Mouse (Mus musculus) adrenal gland, postnatal 14 days (tissue): ENCODE results near the gene Zfhx3. TPM values are rescaled to one million over a fixed set of nuclear protein-coding genes. Genes with fewer than 3 reads are reported as not detected.

Experiments used
- DNase-seq: peaks from one replicate; pipeline ENCODE4 v3.0.0; 2021; ENCODE audit warnings: mixed read lengths
- total RNA-seq: library from RNA; stranded (reverse); gene quantifications from 2 replicates; pipeline ENCODE4 v1.2.3, GENCODE M21; 2021

The Zfhx3 gene
- total RNA-seq, 1 experiment from 2014 or later, result 43.5 TPM

- DNase-seq, result peak; percentile 9
These were observed 512.3 kb downstream of the Zfhx3 start for GRCm38 (mm10) chr8:108454561-108455311.

DNA sequence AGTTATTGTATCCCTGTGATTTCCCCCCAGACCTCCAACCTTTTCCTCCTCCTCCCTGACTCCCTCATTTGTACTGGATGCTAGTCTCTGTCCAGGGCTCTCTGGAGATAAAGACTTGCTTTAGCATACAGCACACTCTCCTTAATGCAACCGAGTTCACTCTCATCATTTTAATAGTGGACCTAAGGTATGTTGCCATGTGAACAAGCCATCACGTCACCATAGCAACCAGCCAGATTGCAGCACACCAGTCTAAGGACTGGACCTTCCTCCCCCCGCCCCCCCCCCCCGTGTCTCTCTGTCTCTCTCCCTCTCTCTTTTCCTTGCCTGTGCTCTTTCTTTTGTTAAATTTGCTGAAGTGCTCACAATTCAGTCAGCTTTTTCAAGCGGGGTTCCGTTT is 524.2 kb downstream of the Zfhx3 start:
- DNase-seq, result no peak

- DNase-seq, result no peak
These were observed 525.0 kb downstream of the Zfhx3 start for GRCm38 (mm10) chr8:108467172-108468035.

DNA sequence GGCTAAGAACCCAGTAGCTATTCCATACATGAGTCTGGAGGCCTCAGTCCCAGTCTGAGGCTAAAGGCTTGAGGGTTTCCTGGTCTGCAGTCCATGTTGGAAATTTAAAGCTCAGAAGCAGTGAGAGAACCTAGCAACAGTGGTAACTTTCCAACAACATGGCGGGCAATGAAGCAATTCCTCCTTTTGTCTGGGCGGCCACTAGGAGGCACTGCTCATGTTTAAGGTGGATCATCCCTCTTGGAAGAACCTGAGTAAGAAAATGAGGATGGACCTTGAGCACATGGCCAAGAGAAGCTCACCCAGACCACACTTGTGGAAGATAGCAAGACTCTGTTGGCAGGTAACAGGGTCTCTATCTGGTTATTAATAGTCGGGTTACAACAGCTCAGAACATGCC is 527.8 kb downstream of the Zfhx3 start:
- no peak for DNase-seq

- DNase-seq, result no peak
These were observed 532.1 kb downstream of the Zfhx3 start for GRCm38 (mm10) chr8:108474556-108474955.

DNA sequence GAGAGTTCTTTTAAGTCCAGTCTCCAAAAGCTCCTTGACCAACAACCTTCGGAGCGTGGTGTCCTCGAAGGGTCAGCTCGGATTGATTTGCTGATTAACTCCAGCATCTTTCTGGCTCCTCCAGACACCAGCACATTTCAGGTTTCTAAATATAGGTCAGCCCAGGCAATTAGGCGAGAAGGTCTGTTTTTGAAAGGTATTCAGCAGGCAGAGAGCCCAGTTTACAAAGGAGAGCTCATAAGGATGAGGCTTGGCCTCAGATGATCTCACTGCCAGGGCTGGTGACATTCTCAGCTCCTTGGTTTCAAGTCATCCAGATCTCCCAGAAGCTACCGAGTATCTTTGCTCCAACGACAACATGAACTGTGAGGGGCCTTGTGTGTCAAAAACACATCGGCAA is 535.7 kb downstream of the Zfhx3 start:
- no peak for DNase-seq

- no peak for DNase-seq
These were observed 537.7 kb downstream of the Zfhx3 start for GRCm38 (mm10) chr8:108480141-108480540.

DNA sequence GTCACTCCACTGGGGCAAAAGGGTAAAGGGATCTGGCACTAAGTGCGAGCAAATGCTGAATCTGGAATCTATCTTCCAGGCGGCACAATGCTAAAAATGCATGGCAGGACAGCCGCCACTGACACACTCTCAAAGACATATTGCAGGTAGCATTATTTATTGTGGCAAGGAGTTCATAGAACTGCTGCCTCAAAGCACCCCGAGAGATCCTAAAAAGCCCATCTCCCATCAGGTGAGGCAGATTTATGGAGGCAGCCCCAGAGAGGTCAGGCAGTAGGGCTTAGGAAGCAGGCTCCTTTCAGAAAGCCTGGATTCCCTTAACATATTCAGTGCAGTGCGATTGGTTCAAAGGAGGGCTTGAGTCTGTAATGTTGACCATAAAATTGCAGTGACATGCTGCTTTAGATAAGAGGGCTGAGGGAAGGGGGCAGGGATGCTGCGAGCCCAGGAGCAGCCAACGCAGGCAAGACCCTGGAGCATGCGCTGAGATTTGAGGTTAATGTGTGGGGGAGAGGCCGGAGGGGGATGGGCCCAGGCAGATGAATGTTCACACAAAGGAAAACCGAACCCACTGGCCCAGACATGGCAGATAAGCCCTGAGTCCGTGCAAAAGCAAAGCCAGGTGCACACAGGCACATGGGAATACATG is 538.8 kb downstream of the Zfhx3 start:
- no peak for DNase-seq

DNA sequence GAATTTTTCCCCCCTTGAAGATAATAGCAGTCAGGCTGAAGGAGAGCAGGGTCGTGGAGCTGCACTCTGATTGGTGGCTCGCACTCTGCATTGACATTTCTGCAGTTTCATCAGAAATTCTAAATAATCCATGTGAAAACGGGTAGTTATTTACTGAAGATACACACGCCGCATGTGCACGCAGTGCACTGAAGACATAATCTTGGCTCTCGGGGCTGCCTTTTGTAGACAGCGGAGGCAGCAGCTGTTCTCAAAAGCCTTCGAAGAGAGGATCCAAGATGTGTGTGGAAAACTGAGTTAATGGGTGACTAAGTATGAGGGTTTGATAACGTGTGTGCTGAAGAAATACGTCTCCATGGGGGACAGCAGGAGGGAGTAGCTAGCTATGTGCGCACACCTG is 553.7 kb downstream of the Zfhx3 start:
- no peak for DNase-seq

DNA sequence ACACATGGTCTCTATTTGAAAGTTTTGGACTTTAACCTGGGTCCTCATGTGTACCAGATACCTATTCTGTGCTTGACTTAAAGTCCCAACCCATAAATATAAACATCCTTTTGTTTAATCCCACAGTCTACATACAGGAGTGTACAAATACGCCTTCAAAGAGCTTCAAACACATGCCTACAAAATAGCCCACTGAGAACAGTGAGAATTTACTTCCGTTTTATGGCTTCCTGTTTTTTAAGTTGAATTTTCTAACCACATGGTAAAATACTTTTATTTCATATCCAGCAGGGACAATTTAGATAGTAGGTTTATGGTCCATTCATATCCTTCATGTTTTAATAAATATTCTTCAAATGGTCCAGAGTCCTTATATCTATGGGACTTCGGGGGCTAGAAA is 564.3 kb downstream of the Zfhx3 start:
- DNase-seq, result no peak

- DNase-seq, result no peak
These were observed 565.3 kb downstream of the Zfhx3 start for GRCm38 (mm10) chr8:108507769-108508168.

- DNase-seq, result no peak
These were observed 568.3 kb downstream of the Zfhx3 start for GRCm38 (mm10) chr8:108510641-108511325.

DNA sequence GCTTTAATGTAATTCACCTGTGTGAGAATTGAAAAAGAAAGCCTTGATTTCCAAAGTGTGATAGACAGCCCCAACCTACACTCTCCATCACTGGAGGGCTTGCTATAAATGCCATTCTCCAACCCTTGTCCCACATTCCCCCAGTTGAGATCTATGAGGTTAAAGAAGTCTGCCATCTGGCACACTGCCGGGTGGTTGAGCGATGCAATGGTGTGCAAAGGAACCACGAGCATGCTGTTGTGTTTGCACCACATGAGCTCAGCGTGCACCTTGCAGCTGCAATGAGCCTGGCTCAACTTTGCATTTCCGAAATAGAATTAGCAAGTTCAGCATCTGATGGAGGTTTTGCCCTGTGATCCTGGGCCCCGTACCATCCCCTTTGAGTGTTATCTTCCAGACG is 575.7 kb downstream of the Zfhx3 start:
- DNase-seq, result peak; percentile 18

GRCm38 (mm10) chr8:108522050-108522449 is 579.6 kb downstream of the Zfhx3 start:
- DNase-seq, result no peak

DNA sequence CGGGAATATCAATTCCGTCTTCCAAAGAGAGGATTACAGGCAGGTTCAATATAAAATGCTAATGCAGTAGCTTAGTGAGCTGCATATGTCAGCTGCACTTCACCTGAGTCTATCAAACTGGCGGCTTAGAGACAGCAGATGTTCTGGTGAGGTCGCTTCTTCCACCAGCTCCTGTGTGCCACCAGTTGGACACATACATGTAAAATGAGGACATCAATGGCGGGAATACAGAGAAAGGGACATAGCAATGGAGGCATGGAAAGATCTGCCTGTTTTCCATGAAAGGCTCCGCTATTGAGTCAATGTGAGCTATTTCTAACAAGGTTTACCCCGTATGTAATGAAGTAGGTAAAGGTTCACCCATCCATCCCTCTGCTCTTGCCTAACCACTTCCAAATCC is 587.0 kb downstream of the Zfhx3 start:
- no peak for DNase-seq

GRCm38 (mm10) chr8:108535121-108535876 is 592.9 kb downstream of the Zfhx3 start:
- no peak for DNase-seq

- no peak for DNase-seq
These were observed 593.7 kb downstream of the Zfhx3 start for GRCm38 (mm10) chr8:108536186-108536585.

- DNase-seq, result no peak
These were observed 594.5 kb downstream of the Zfhx3 start for GRCm38 (mm10) chr8:108536911-108537351.

- DNase-seq, result no peak
These were observed 595.5 kb downstream of the Zfhx3 start for GRCm38 (mm10) chr8:108537686-108538551.

- no peak for DNase-seq
These were observed 596.6 kb downstream of the Zfhx3 start for GRCm38 (mm10) chr8:108538929-108539555.
